In the genomic region with DNA sequence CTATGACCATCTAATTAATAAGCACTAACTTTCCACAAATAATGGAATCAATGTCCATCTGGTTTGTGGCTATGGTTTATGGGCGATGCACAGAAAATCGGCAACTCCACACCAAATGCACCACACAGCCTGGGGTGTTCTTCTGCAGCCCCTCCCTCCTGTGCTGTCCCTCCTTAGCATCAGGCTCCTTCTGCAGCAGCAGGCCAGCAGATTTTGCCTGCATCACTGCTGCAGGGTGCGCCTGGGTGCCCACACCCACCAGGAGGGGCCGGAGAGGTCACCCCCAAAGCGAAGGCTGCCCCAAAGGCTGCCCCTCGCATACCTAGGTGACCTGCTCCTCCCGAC, we compare ENCODE assay signal across 8 mouse cellular contexts. TPM values are rescaled to one million over a fixed set of nuclear protein-coding genes. Genes with fewer than 3 reads are reported as not detected.
DNase-seq lines count a peak whose midpoint lies in the region; ATAC-seq and TF ChIP-seq lines count a peak whose summit lies in the region.

No protein-coding gene starts in this region.

- H3K4me1 ChIP-seq in heart, embryonic 13.5 days: peaks cover 50% of the 10 kb centered on the region
- no peaks in the 10 kb centered on the region; a peak in 1 of 4 replicates for H3K4me1 ChIP-seq in MEL (ENCODE audit: control insufficient read depth in 1 of 2, insufficient read depth in 2 of 2, low read length in 2 of 2)
- peaks cover 28% of the 10 kb centered on the region; the same call in 1 of the 2 replicates for H3K4me1 ChIP-seq in heart, postnatal 0 days (ENCODE audit: control insufficient read depth, insufficient read depth)

- DNase-seq in heart, postnatal 10 days: no peak
- no peak for DNase-seq in MEL (ENCODE audit: low read depth, low spot score)
- no peak for DNase-seq in heart, postnatal 0 days (ENCODE audit: low spot score)
- DNase-seq in B cell, adult 2 months: no peak
- no peak for DNase-seq in spleen, adult 18-20 months
- DNase-seq in yolk sac, embryonic 10.5 days (ENCODE audit: low spot score): no peak

- no peak for TF ChIP-seq RAD21 in MEL (IDR thresholded peaks at IDR 0.05; ENCODE audit: low read depth, low read length)

- intact Hi-C loops in heart, postnatal 10 days (cut with DNase I): loop anchor here (5.0 kb wide), 1 partner anchor 381 kb away; a partner anchor contains a TSS

- no peak for TF ChIP-seq EP300 in MEL (IDR thresholded peaks at IDR 0.05; ENCODE audit: low read depth in 1 of 2, low read length in 2 of 2)
- TF ChIP-seq EP300 in heart, postnatal 0 days (IDR thresholded peaks at IDR 0.05; ENCODE audit: low read depth): no peak

- TF ChIP-seq CTCF in MEL (IDR thresholded peaks at IDR 0.05 in 2 of 3, conservative IDR thresholded peaks at IDR 0.05 in 1 of 3; ENCODE audit: control insufficient read depth in 1 of 3, insufficient read depth in 1 of 3, low read depth in 2 of 3, low read length in 3 of 3, poor library complexity in 1 of 3, severe bottlenecking in 1 of 3): no peak
- no peak for TF ChIP-seq CTCF in heart, postnatal 0 days (IDR thresholded peaks at IDR 0.05; ENCODE audit: low read depth)

- no peaks in the 10 kb centered on the region for H3K36me3 ChIP-seq in heart, embryonic 13.5 days
- H3K36me3 ChIP-seq in MEL (ENCODE audit: control insufficient read depth in 1 of 2, insufficient read depth in 2 of 2, low read length in 2 of 2): no peaks in the 10 kb centered on the region
- H3K36me3 ChIP-seq in heart, postnatal 0 days (replicated peaks; ENCODE audit: control insufficient read depth, insufficient read depth, low read length): no peaks in the 10 kb centered on the region

- peak overlapping the region; percentile 86 for H3K4me2 ChIP-seq in heart, embryonic 13.5 days
- H3K4me2 ChIP-seq in heart, postnatal 0 days (ENCODE audit: low read depth, low read length): peak overlapping the region; percentile 77

- WGBS in heart, embryonic 13.5 days: 2% methylated on average over 7 of the region's 7 CpGs
- 1% methylated on average over 7 of the region's 7 CpGs for WGBS in heart, postnatal 0 days

- H3K27ac ChIP-seq in heart, embryonic 13.5 days (replicated peaks): peak overlapping the region; percentile 98
- H3K27ac ChIP-seq in MEL (ENCODE audit: control insufficient read depth, low read depth, low read length): no peak overlapping the region
- H3K27ac ChIP-seq in heart, postnatal 0 days (ENCODE audit: low read depth): peak overlapping the region; percentile 100

- H3K27me3 ChIP-seq in heart, embryonic 13.5 days (replicated peaks): no peaks in the 10 kb centered on the region
- peaks cover 19 to 25% of the 10 kb centered on the region in 2 experiments for H3K27me3 ChIP-seq in MEL (ENCODE audit: control insufficient read depth in 1 of 2, insufficient read depth in 2 of 2, low read length in 2 of 2)
- no peaks in the 10 kb centered on the region for H3K27me3 ChIP-seq in heart, postnatal 0 days (ENCODE audit: control insufficient read depth, insufficient read depth, low read length)

- H3K9me3 ChIP-seq in heart, embryonic 13.5 days: no peaks in the 10 kb centered on the region
- H3K9me3 ChIP-seq in MEL (replicated peaks; ENCODE audit: insufficient read depth, low read length): no peaks in the 10 kb centered on the region
- H3K9me3 ChIP-seq in heart, postnatal 0 days (replicated peaks; ENCODE audit: control insufficient read depth, low read length): no peaks in the 10 kb centered on the region

- H3K9ac ChIP-seq in heart, embryonic 13.5 days: peak overlapping the region; percentile 100
- H3K9ac ChIP-seq in MEL (ENCODE audit: control insufficient read depth, low read depth, low read length, poor library complexity, severe bottlenecking): no peak overlapping the region; the same call in 1 of the 2 replicates
- peak overlapping the region; percentile 95 for H3K9ac ChIP-seq in heart, postnatal 0 days (replicated peaks; ENCODE audit: low read depth, low read length)

- peak overlapping the region; percentile 100 for H3K4me3 ChIP-seq in heart, embryonic 13.5 days
- peak overlapping the region; percentile 75 to 86; a peak in 3 of 4 replicates for H3K4me3 ChIP-seq in MEL (ENCODE audit: control insufficient read depth in 1 of 2, insufficient read depth in 1 of 2, low read depth in 2 of 2, low read length in 2 of 2)
- H3K4me3 ChIP-seq in heart, postnatal 0 days (ENCODE audit: low read depth, low read length): peak overlapping the region; percentile 93

- no peaks in the 10 kb centered on the region; the same call in 1 of the 2 replicates for H3K79me2 ChIP-seq in MEL (ENCODE audit: control insufficient read depth, insufficient read depth, low read length, poor library complexity)

- ATAC-seq in heart, embryonic 13.5 days (ENCODE audit: extremely low read depth, insufficient number of reproducible peaks, low FRiP score, low TSS enrichment): no peak
- ATAC-seq in heart, postnatal 0 days (ENCODE audit: insufficient read depth, low read depth): no peak
- ATAC-seq in megakaryocyte, adult 5-6 weeks (ENCODE audit: poor library complexity, severe bottlenecking): peak; percentile 1; the same call in 1 of the 2 replicates

- no peak for TF ChIP-seq POLR2A in MEL (IDR thresholded peaks at IDR 0.05; ENCODE audit: control insufficient read depth in 1 of 2, insufficient read depth in 1 of 2, low read depth in 1 of 2, low read length in 2 of 2, poor library complexity in 1 of 2)

TF ChIP-seq in MEL, 35 proteins besides CTCF, POLR2A, EP300 and RAD21:
- TF ChIP-seq RCOR1 (IDR thresholded peaks at IDR 0.05; ENCODE audit: low read depth, low read length) (no peak), ELF1 (IDR thresholded peaks at IDR 0.05; ENCODE audit: low read depth, low read length) (no peak), GABPA (IDR thresholded peaks at IDR 0.05; ENCODE audit: low read depth, low read length) (no peak), SMC3 (IDR thresholded peaks at IDR 0.05; ENCODE audit: low read depth, low read length) (no peak), TCF12 (IDR thresholded peaks at IDR 0.05; ENCODE audit: low read depth, low read length) (no peak), KAT2A (conservative IDR thresholded peaks at IDR 0.05; ENCODE audit: low read depth, low read length) (no peak), JUND (IDR thresholded peaks at IDR 0.05; ENCODE audit: low read depth, low read length) (no peak), POLR2AphosphoS2 (IDR thresholded peaks at IDR 0.05; ENCODE audit: low read length) (no peak)

RNA-seq across cellular contexts. Expression of a gene that starts 1.3 kb away (rescaled TPM):
- 145 and 155 TPM in 2 replicates for polyA plus RNA-seq in heart, embryonic 13.5 days (2015; fragmentation: Nextera tagmentation; extraction: Ambion mirVana)
- 100 to 1,000 TPM; 571 to 593 TPM for total RNA-seq in heart, postnatal 10 days (2021)
- 14.6 and 20.0 TPM in 2 replicates for total RNA-seq in MEL (2012; rRNA removed)
- polyA plus RNA-seq in MEL (2012; ENCODE audit: insufficient read depth in 1 of 2, insufficient read length in 2 of 2, low read depth in 1 of 2, low replicate concordance in 2 of 2, missing spikeins in 1 of 2): 10 to 100 TPM in 1 of 2 experiments, not detected in 1; 20.2 TPM
- total RNA-seq in heart, postnatal 0 days (2014; rRNA removed; ENCODE audit: low replicate concordance): 262 and 271 TPM in 2 replicates
- 118 and 121 TPM in 2 replicates for polyA plus RNA-seq in heart, postnatal 0 days (2015; fragmentation: Nextera tagmentation; extraction: Ambion mirVana)
- total RNA-seq in megakaryocyte, adult 5-6 weeks (2015): 82.9 and 85.0 TPM in 2 replicates
- 119 and 134 TPM in 2 replicates for total RNA-seq in megakaryocyte, adult 5-6 weeks (2017)
